In the genomic region with DNA sequence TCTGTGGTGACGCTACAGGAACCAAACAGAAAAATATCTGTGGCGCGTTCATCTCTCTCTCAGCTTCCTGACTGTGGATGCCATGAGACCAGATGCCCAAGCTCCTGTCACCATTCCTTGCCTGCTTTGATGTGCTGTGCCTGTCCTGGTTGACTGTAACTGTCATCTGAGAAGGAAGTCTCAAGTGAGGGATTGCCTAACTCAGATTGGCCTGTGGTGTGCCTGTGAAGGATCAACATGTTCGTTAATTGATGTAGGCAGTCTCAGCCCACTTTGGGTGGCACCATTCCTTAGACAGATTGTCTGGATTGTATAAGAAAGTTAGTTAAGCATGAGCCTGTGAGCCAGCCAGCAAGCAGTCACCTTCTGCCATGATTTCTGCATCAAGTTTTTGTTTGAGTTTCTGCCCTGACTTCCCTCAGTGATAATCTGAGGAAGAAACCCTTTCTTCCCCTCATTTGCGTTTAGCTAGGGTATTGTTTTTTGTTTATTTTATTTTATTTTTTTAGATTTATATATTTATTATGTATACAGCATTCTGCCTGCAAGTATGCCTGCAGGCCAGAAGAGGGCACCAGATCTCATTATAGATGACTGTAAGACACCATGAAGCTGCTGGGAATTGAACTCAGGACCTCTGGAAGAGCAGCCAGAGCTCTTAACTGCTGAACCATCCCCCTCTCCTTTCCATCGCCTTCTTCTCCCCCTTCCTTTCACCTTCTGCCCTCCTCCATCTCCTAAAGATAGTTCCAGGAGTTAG, we compare ENCODE assay signal across 9 mouse cellular contexts. TPM values are rescaled to one million over a fixed set of nuclear protein-coding genes. Genes with fewer than 3 reads are reported as not detected.
DNase-seq lines count a peak whose midpoint lies in the region; ATAC-seq lines count a peak whose summit lies in the region.
"Had no signal": no experiment of that assay in that cellular context is flagged by ENCODE, and none has a peak within 500 bp of the region (broad histone marks: within the 10 kb centered on the region; RNA-seq: fewer than 3 reads in every experiment).

No protein-coding gene starts in this region.

- 73% methylated on average over 6 of the region's 6 CpGs for WGBS in heart, embryonic 13.5 days
- WGBS in limb, embryonic 12.5 days: 87% methylated on average over 6 of the region's 6 CpGs

- H3K27ac ChIP-seq in heart, embryonic 13.5 days (replicated peaks): peak overlapping the region; percentile 84
- 0 out of 2 replicates have a peak overlapping the region, but pooled peaks have one; percentile 76 for H3K27ac ChIP-seq in limb, embryonic 12.5 days

- no peak for DNase-seq in heart, postnatal 4 days
- peak; percentile 27 for DNase-seq in thymus, postnatal 0 days (ENCODE audit: low spot score)
- no peak for DNase-seq in thymus, postnatal 36 days
- DNase-seq in cerebellum, adult 18-20 months: no peak
- no peak for DNase-seq in frontal cortex, postnatal 10 days (ENCODE audit: low spot score in 2 of 2)
- no peak for DNase-seq in layer of hippocampus, postnatal 10 days (ENCODE audit: low spot score in 2 of 2)
- DNase-seq: embryo, embryonic 11 days had no signal

- no peak for ATAC-seq in heart, embryonic 13.5 days (ENCODE audit: extremely low read depth, insufficient number of reproducible peaks, low FRiP score, low TSS enrichment)
- no peak for ATAC-seq in limb, embryonic 12.5 days (ENCODE audit: insufficient number of reproducible peaks, insufficient read depth, low FRiP score, low TSS enrichment, low read depth)

- no peaks in the 10 kb centered on the region for H3K27me3 ChIP-seq in heart, embryonic 13.5 days (replicated peaks)
- 0 out of 2 replicates have a peak, but pooled peaks cover 6% of the 10 kb centered on the region for H3K27me3 ChIP-seq in limb, embryonic 12.5 days

- no peaks in the 10 kb centered on the region for H3K36me3 ChIP-seq in heart, embryonic 13.5 days
- H3K36me3 ChIP-seq in limb, embryonic 12.5 days: no peaks in the 10 kb centered on the region

- H3K9ac ChIP-seq in heart, embryonic 13.5 days: no peak overlapping the region
- no peak overlapping the region for H3K9ac ChIP-seq in limb, embryonic 12.5 days (replicated peaks)

- no peak overlapping the region for H3K4me2 ChIP-seq in heart, embryonic 13.5 days
- H3K4me2 ChIP-seq in limb, embryonic 12.5 days: no peak overlapping the region

- H3K9me3 ChIP-seq in heart, embryonic 13.5 days: no peaks in the 10 kb centered on the region
- H3K9me3 ChIP-seq in limb, embryonic 12.5 days: no peaks in the 10 kb centered on the region

- H3K4me3 ChIP-seq in heart, embryonic 13.5 days: no peak overlapping the region
- no peak overlapping the region for H3K4me3 ChIP-seq in limb, embryonic 12.5 days (replicated peaks)

- peaks cover 36% of the 10 kb centered on the region for H3K4me1 ChIP-seq in heart, embryonic 13.5 days
- H3K4me1 ChIP-seq in limb, embryonic 12.5 days (replicated peaks): peaks cover 12% of the 10 kb centered on the region

RNA-seq across cellular contexts. Expression of gene Disc1, which starts 14.3 kb away (rescaled TPM):
- 2.2 and 2.4 TPM in 2 replicates for polyA plus RNA-seq in heart, embryonic 13.5 days (2015; fragmentation: Nextera tagmentation; extraction: Ambion mirVana)
- 1 to 10 TPM; 3.9 to 4.4 TPM for total RNA-seq in heart, postnatal 4 days (2021)
- polyA plus RNA-seq in thymus, postnatal 0 days (2015; fragmentation: Nextera tagmentation; extraction: Ambion mirVana): 0.31 and 0.46 TPM in 2 replicates
- 1.5 and 2.0 TPM in 2 replicates for polyA plus RNA-seq in limb, embryonic 12.5 days (2016; fragmentation: Nextera tagmentation; extraction: Ambion mirVana)
- 1 to 10 TPM; 4.7 to 5.2 TPM for total RNA-seq in layer of hippocampus, postnatal 10 days (2021)

RNA-seq across cellular contexts. Expression of gene Tsnax, which starts 55.5 kb away (rescaled TPM):
- polyA plus RNA-seq in heart, embryonic 13.5 days (2015; fragmentation: Nextera tagmentation; extraction: Ambion mirVana): 80.3 and 87.4 TPM in 2 replicates
- 10 to 100 TPM; 71.1 to 77.9 TPM for total RNA-seq in heart, postnatal 4 days (2021)
- polyA plus RNA-seq in thymus, postnatal 0 days (2015; fragmentation: Nextera tagmentation; extraction: Ambion mirVana): 120 and 129 TPM in 2 replicates
- polyA plus RNA-seq in limb, embryonic 12.5 days (2016; fragmentation: Nextera tagmentation; extraction: Ambion mirVana): 134 and 142 TPM in 2 replicates
- 10 to 100 TPM; 88.3 to 90.9 TPM for total RNA-seq in layer of hippocampus, postnatal 10 days (2021)
